Mouse (Mus musculus): ENCODE measurements around the gene Gm36245. TPM values are rescaled to one million over a fixed set of nuclear protein-coding genes. Genes with fewer than 3 reads are reported as not detected.
"Not testable (repeated sequence)": the region's sequence is repeated elsewhere in the genome, so short reads cannot be mapped to it uniquely, and the experiment has no call there.

The Gm36245 gene
- total RNA-seq (2015; ENCODE audit: low replicate concordance) (not detected in 2 replicates), total RNA-seq (2017; ENCODE audit: low replicate concordance) (not detected in 2 replicates)

DNA sequence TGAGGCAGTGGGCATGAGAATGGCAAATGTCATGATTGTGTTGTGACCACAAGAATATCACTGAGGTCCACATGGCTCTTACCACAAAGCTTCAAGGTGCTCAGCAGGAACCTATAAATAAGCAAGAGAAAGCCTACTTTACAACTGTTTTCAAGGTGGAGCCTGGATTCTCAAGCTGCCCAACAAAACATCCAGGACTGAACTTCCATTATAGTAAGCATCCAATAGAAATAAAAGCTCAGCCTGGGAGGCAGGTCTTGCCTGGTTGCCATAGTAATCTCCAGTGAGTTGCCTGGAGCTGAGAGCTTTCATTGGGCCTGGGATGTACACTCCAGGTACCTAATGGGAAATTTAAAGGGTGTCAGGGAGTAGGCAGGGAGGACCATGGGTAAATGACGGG lies at the start of gene Gm36245:
Gm36245 (plus strand) TSS at position 301 of the 400 bp plus-strand sequence.
- ATAC-seq (replicated peaks; ENCODE audit: low FRiP score, poor library complexity, severe bottlenecking): no peak

DNA sequence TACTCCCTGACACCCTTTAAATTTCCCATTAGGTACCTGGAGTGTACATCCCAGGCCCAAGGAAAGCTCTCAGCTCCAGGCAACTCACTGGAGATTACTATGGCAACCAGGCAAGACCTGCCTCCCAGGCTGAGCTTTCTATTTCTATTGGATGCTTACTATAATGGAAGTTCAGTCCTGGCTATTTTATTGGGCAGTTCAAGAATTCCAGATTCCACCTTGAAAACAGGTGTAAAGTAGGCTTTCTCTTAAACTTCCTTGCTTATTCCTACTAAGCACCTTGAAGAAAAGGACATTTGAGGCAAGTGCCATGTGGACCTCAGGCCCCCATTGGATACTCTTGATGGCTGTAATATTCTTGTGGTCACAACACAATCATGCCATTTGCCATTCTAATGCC lies 37.3 kb upstream of the Gm36245 start, which contains the start of gene 1700025B11Rik:
1700025B11Rik (minus strand) TSS at position 101 of the 400 bp plus-strand sequence.
- ATAC-seq (replicated peaks; ENCODE audit: low FRiP score, poor library complexity, severe bottlenecking): no peak

DNA sequence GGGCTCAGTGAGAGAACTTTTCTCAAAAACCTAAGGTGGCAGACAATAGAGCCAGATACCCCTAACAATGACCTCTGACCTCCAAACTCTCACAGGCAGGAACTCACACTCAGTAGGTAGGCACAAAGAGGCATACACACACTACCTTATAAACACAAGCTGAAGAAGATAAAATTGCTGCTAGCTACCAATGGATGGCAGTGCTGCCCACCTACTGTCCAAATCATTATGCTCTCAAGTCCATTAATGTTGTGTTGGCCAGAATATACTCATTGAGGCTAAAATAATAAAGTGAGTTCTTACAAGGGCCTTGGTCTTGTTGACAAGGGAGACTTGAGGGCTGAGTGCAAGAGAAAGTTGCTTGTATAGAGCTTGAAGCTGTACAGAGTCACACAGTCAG lies 35.8 kb upstream of the Gm36245 start:
- no peak for ATAC-seq (replicated peaks; ENCODE audit: low FRiP score, poor library complexity, severe bottlenecking)

DNA sequence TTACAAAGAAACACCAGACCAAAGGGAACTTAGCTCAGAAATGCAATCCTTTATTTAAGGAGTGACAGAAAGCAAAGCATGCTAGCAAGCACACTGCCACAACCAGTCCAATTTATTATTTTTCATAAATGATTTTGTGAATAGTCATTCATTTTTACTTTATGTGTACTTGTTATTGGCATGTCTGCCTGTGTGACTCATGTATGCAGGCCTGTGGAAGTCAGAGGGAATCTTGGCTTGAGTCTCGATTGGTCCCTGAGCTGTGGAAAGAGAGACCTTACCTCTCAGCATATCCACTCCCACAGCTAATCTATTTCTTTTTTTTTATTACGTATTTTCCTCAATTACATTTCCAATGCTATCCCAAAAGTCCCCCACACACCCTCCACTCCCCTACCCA lies 20.3 kb upstream of the Gm36245 start:
- ATAC-seq (replicated peaks; ENCODE audit: low FRiP score, poor library complexity, severe bottlenecking): no peak

DNA sequence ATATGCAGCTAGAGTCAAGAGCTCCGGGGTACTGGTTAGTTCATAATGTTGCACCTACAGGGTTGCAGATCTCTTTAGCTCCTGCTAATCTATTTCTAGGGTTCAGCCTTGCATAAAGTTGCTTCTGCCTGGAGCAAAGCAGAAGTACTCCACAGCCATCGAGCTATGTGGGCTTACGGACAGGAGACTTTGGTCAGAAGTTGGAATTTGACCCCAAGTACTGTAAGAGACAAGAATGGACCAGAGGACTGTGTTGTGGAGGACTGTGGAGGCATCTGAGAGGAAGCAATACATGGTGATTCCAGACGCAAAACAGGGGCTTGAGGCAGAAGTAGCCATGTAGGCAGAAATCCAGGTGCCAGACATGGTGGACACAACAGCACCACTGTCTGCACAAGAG lies 19.7 kb upstream of the Gm36245 start:
- ATAC-seq (replicated peaks; ENCODE audit: low FRiP score, poor library complexity, severe bottlenecking): no peak

DNA sequence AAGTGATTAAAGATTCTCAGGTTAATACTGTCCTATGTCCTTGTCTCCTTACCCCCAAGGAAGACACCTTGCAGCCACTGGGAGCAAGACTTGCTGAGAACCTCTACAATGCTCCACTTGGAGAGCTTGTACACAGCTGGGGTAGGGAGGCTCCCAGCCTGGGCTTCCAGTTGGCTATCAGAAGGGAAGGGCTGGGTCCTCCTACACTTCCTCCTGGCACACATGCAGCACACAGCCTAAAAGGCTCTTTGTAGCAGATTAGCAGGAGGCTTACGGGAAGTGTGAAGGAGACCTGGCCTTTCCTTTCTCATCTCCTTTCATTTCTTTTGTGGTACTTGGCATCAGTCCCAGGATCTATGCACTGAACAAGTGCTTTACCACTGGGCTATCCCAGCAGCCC lies 17.4 kb upstream of the Gm36245 start:
- no peak for ATAC-seq (replicated peaks; ENCODE audit: low FRiP score, poor library complexity, severe bottlenecking)

DNA sequence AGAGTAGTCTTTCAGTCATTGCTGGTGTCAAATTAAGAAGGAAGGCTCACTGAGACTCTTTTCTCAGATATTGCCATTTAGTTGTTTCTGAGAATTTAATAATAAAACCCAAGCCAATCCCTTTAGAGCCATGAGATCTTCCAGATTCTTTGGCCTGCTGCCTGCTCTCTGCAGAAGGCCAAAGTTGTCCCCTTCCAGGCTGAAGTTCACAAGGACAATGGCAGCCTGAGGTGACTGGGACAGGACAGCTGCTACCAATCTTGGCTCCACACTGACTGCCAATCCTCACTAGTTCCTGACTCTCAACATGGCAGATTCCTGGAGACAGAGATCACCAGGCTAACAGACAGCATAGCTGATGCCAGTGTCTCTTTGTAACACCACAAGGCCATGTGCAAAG lies 12.0 kb upstream of the Gm36245 start:
- no peak for ATAC-seq (replicated peaks; ENCODE audit: low FRiP score, poor library complexity, severe bottlenecking)

DNA sequence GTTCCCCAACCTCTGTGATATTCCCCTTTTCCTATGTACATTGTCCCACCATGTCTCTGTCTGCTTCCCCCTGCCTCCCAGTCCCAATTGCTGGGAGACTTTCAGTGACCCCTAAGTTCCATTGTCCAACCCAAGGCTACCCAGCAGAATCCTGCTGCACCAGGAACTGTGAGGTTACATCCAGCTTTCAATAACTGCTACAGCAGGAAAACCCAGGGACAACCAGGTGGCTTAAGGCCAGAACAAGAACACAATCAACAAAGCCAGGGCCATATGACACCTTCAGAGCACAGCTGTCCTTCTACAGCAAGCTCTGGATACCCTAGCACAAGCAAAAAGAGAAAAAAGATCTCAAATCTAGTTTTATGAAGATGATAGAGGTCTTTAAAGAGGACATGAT lies 10.1 kb upstream of the Gm36245 start:
- ATAC-seq (replicated peaks; ENCODE audit: low FRiP score, poor library complexity, severe bottlenecking): no peak

DNA sequence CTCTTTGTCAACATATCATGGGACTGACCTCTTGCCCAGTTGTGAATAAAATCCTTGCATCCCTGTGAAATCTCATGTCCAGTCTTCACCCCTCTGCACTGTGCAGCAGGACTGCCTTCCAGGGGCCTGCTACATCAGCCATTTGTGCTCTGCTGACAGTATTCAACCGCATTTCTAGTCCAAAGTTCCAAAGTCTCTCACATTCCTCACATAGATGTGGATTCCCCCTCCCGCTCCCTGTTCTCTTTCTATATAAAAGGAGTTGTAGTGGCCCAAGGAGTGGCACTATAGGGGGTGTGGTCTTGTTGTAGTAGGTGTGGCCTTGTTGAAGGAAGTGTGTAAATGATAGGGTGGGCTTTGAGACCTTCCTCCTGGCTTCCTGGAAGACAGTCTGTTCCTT lies 8.2 kb upstream of the Gm36245 start:
- no peak for ATAC-seq (replicated peaks; ENCODE audit: low FRiP score, poor library complexity, severe bottlenecking)

DNA sequence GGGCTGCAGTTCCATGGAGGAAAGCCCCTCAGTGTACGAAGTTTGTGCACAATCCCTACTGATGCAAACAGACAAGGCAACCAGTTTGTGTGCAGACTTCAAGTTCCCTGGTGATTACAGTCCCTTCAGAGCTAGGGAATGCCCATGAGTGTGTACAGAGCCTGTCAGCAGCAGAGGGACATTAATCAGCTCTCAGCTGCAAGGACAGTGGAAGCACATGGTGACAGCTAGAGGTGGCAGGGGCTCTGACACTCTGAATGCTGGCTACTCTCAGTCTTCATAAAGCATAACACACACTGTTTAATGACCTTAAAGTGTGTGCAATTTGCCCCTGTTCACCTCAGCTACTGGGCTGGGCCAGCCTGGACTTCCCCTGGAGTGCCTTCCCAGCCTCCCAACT lies 5.5 kb upstream of the Gm36245 start:
- no peak for ATAC-seq (replicated peaks; ENCODE audit: low FRiP score, poor library complexity, severe bottlenecking)

DNA sequence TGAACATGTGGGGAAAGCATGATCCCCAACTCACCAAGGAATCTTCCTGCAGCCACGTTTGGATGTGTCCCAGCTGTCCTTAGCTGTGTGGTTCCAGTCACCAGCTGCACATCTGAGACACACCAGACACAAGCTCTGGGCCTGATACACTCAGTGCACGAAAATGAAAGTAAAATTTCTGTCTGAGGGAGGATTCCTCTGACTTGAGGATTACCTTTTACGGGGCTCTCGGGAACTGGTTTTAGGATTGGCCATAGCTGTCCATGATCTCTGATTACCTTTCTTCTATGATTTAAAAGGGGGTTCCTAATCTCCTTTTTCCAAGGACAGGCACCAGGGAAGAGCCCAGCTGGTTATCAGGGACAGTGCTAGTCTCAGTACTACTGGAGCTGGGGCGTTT lies 3.1 kb upstream of the Gm36245 start, which contains the start of gene Apol10b:
Apol10b (minus strand) TSS at position 165 of the 400 bp plus-strand sequence.
- ATAC-seq (replicated peaks; ENCODE audit: low FRiP score, poor library complexity, severe bottlenecking): peak; percentile 50; the same call in 1 of the 2 replicates

DNA sequence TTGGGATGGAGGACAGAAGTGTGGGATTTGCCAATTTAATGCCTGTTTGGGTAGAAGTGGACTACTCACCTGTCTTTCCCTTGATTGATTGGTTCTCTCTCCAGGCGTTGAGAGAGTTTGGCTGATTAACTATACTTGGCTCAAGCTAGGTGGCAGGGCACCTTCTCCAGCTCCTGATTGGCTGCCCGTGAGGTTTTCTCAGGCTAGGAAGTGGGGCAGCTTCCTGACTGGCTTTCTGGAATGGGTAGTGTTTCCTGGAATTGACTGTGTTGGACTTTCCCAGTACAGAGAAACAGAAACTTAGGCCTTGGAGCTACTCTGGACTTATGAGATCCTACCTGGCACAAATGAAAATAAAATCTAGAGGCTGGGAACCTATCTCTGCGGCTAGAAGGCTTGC lies 629 bp upstream of the Gm36245 start:
- ATAC-seq (replicated peaks; ENCODE audit: low FRiP score, poor library complexity, severe bottlenecking): no peak

DNA sequence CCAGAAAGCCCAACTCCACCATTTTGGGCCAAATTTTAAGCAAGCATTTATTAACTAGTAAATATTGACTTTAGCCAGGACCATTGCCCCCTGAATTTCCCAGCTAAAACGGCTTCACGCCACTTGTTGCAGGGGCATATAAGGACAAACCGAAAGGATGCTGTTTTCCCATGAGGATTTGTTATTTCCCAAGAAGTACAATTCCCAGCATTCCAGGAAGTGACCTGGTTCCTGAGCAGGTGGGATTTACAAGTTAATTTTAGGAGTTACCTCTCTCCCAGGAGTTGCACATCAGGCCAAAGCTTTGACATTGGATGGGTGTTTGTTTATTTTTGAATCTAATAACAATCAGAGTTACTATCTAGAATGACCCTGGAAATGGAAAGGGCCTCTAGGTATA lies 7.0 kb downstream of the Gm36245 start:
- ATAC-seq (replicated peaks; ENCODE audit: low FRiP score, poor library complexity, severe bottlenecking): no peak

DNA sequence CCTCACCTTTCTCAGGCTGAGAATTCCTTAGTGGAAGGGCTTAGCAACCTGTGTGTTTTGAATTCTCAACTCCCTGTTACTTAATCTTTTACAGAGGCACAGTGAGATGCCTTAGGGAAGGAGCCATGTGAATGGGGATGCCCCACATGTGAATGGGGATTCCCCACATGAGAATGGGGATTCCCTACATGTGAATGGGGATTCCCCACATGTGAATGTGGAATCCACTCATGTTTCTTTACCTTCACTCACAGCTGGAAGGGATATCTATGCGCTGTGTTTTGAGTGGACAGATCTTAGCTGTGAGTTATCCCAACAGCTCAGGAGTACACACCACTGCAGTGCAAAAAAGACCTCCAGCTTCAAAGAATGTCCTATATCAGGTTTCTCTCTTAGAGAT lies 25.7 kb downstream of the Gm36245 start:
- no peak for ATAC-seq (replicated peaks; ENCODE audit: low FRiP score, poor library complexity, severe bottlenecking)

DNA sequence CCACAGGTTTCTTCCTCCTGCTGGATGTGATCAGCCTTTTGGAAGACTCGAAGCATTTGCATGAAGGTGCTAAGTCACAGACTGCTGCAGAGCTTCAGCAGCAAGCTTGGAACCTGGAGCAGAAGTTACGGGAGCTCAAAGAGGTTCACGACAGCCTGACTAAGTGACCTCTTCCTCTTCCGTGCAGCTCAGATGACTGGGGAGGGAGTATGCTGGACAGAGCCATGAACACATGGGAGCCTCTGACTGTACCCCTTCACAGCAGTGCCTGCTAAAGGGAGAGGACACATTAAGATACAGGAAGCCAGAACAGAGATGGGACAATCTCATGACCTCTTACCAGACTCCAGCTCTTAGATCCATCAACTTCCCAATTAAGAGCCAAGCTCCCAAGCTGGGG lies 27.4 kb downstream of the Gm36245 start:
- not testable (repeated sequence) for ATAC-seq (replicated peaks; ENCODE audit: low FRiP score, poor library complexity, severe bottlenecking)

DNA sequence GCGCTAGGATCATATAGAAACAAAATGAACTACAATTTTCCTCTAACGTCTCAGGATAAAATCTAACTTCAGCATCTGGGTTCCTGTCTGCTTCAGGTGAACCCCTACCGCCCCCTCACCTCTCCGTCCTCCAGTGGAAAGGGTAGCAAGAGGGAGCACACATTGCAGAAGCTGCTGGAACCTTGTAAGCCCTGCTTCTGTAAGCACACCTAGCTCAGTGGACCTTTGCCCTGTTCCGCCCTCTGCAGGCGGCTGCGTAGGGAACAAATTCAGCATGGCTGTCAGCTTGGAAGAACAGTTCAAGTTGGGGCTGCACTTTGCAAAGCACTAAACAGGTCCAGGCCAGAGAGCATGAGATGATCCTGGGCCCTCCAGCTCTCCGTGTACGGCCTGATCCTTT lies 29.6 kb downstream of the Gm36245 start:
- not testable (repeated sequence) for ATAC-seq (replicated peaks; ENCODE audit: low FRiP score, poor library complexity, severe bottlenecking)

DNA sequence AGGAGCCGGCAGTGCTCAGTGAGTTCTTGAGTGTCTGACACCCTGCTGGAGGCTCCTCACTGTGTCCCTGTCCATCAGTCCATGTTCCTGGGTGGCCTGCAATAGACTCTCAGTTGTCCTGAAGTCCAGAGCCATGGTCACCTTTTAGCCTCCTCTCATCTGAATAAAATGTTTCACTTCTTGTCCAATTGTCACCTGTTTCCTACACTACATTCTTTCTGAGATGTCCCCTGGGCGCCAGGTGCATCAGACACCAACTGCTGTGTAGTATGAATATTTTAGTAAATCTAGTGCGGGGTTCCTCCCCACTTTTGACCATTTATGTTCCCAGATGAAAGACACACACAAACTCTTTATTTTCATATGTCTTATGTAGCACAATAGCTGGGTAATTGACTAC lies 30.8 kb downstream of the Gm36245 start:
- ATAC-seq (replicated peaks; ENCODE audit: low FRiP score, poor library complexity, severe bottlenecking): not testable (repeated sequence)

DNA sequence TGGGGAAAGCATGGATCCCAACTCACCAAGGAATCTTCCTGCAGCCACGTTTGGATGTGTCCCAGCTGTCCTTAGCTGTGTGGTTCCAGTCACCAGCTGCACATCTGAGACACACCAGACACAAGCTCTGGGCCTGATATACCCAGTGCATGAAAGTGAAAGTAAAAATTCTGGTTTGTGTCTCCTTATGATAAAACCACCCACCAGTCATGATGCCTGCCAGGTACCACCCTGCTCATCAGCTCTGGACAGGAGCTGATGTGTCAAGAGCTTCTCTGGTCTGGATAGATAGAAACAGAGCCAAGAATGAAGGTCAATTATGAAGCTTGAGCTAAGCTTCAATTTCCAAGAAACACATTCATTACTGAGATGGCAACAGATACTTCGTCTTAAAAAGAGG lies 44.1 kb downstream of the Gm36245 start, which contains the start of gene Apol11b:
Apol11b (minus strand) TSS at position 111 of the 400 bp plus-strand sequence.
- peak; percentile 90 for ATAC-seq (replicated peaks; ENCODE audit: low FRiP score, poor library complexity, severe bottlenecking)

DNA sequence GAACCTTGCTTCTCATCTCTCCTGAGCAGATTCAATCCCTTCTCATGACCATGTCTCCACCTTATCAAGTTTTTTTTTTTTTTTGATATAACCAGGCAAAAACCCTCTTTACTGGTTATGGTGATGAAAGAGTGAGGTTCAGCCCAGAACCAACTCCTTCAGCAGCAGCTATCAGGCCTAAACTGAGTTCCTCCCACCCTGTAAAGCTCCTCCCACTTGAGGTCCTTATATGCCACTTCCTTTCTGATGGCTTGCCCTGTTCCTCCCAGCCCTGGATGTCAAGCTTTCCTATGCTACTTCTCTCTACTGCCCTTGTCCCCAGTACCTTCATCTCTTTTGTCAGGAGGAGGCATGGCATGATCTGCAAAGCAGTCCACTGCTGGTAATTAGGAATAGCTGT lies 52.1 kb downstream of the Gm36245 start:
- ATAC-seq (replicated peaks; ENCODE audit: low FRiP score, poor library complexity, severe bottlenecking): peak; percentile 83
